Mouse (Mus musculus) heart, embryonic 13.5 days (tissue): Measurements from ENCODE around the gene Rela. TPM values are rescaled to one million over a fixed set of nuclear protein-coding genes. Genes with fewer than 3 reads are reported as not detected.
"Not testable (repeated sequence)": the region's sequence is repeated elsewhere in the genome, so short reads cannot be mapped to it uniquely, and the experiment has no call there.

Experiments used
- ATAC-seq: fragments of 200-750 bp; cut with Nextera tagmentation; 2 replicates; pipeline ENCODE4 v1.8.0; 2017; ENCODE audit warnings: moderate TSS enrichment; ENCODE audit not compliant: insufficient number of reproducible peaks, low FRiP score, low TSS enrichment; ENCODE audit errors: extremely low read depth
- H3K27ac ChIP-seq: fragments of 300-500 bp; sonication (generic); replicated peaks from 2 replicates; pipeline ENCODE4 v1.5.1; 2015; ENCODE audit warnings: moderate library complexity, mild to moderate bottlenecking, inconsistent platforms
- H3K27me3 ChIP-seq: fragments of 300-500 bp; sonication (generic); replicated peaks from 2 replicates; pipeline ENCODE4 v1.6.1; 2015; ENCODE audit warnings: mild to moderate bottlenecking, inconsistent platforms
- H3K36me3 ChIP-seq: fragments of 300-500 bp; sonication (generic); 2 replicates; pipeline ENCODE4 v1.6.1; 2015; ENCODE audit warnings: mild to moderate bottlenecking, inconsistent platforms
- H3K4me1 ChIP-seq: fragments of 300-500 bp; sonication (generic); 2 replicates; pipeline ENCODE4 v1.6.1; 2015; ENCODE audit warnings: inconsistent platforms
- H3K4me2 ChIP-seq: fragments of 300-500 bp; sonication (generic); 2 replicates; pipeline ENCODE4 v1.6.1; 2015; ENCODE audit warnings: inconsistent platforms, mild to moderate bottlenecking, moderate library complexity
- H3K4me3 ChIP-seq: fragments of 300-500 bp; sonication (generic); 2 replicates; pipeline ENCODE4 v1.5.1; 2015; ENCODE audit warnings: moderate library complexity, mild to moderate bottlenecking, inconsistent platforms
- H3K9ac ChIP-seq: fragments of 300-500 bp; sonication (generic); 2 replicates; pipeline ENCODE4 v1.6.1; 2015; ENCODE audit warnings: inconsistent platforms, mild to moderate bottlenecking, moderate library complexity
- H3K9me3 ChIP-seq: fragments of 300-500 bp; sonication (generic); 2 replicates; pipeline ENCODE4 v1.6.1; 2016; ENCODE audit warnings: inconsistent platforms
- WGBS: fragments of 180-500 bp; shearing (Covaris S2); methylation state at CpG from one replicate; pipeline ENCODE4 v1.1.7; 2015; ENCODE audit warnings: mixed read lengths; 5-methylcytosine and 5-hydroxymethylcytosine counted together
- polyA plus RNA-seq: library from polyadenylated mRNA; unstranded; fragments of >200 nt; fragmentation: Nextera tagmentation; extraction: Ambion mirVana; gene quantifications from 2 replicates; pipeline ENCODE4 v1.2.1, GENCODE M21; 2015

Gene Rela
- polyA plus RNA-seq, 1 experiment from 2014 or later = 35.9 TPM

GRCm38 (mm10) chr19:5666386-5666785 is 29.1 kb downstream of the Rela start:
- H3K9me3 ChIP-seq = no peaks in the 10 kb centered on the region
- peaks cover 31% of the 10 kb centered on the region for H3K4me1 ChIP-seq
- H3K4me2 ChIP-seq = no peak overlapping the region
- no peak overlapping the region for H3K4me3 ChIP-seq
- no peak overlapping the region for H3K27ac ChIP-seq
- H3K36me3 ChIP-seq = peaks cover 75% of the 10 kb centered on the region
- H3K9ac ChIP-seq = no peak overlapping the region
- WGBS = 85% methylated on average over 18 of the region's 18 CpGs
- H3K27me3 ChIP-seq = no peaks in the 10 kb centered on the region
- no peak for ATAC-seq

GRCm38 (mm10) chr19:5668372-5668771 is 31.1 kb downstream of the Rela start:
- Histone ChIP-seq H3K4me1 (peaks cover 12% of the 10 kb centered on the region), H3K4me2 (no peak overlapping the region), H3K36me3 (peaks cover 91% of the 10 kb centered on the region), H3K27me3 (no peaks in the 10 kb centered on the region), H3K4me3 (no peak overlapping the region), H3K27ac (no peak overlapping the region), H3K9me3 (no peaks in the 10 kb centered on the region), H3K9ac (no peak overlapping the region)
- ATAC-seq = no peak
- 88% methylated on average over 4 of the region's 4 CpGs for WGBS

DNA sequence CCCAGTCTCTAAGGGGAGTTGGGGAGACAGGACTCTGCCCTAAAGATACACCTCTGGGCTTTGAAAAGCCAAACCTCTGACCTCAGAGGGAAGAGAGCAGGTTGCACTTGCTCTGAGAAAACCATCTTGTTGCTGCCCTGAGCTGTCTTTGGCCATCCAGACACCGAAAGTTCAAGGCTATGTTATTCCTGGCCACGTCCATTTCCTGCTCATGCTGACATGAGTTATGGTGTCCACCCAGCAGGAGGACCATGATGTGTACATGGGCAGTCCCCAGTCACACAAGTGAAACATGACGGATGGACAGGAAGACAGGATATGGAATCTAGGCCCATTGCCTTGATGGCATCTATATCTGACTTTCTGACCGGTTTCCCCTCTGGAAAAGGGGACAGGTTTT is 43.1 kb downstream of the Rela start:
- ATAC-seq = no peak

GRCm38 (mm10) chr19:5684236-5684635 is 47.0 kb downstream of the Rela start:
- Histone ChIP-seq H3K4me1 (peaks cover 12% of the 10 kb centered on the region), H3K9ac (no peak overlapping the region), H3K27ac (no peak overlapping the region), H3K4me3 (no peak overlapping the region), H3K27me3 (no peaks in the 10 kb centered on the region), H3K9me3 (no peaks in the 10 kb centered on the region), H3K4me2 (no peak overlapping the region), H3K36me3 (peaks cover 77% of the 10 kb centered on the region)
- 89% methylated on average over 12 of the region's 12 CpGs for WGBS
- no peak for ATAC-seq

More for the DNA sequence above, 43.1 kb downstream of the Rela start:
- no peak overlapping the region for H3K27ac ChIP-seq
- H3K36me3 ChIP-seq = peaks cover 96% of the 10 kb centered on the region
- H3K4me3 ChIP-seq = no peak overlapping the region
- 75% methylated on average over 4 of the region's 4 CpGs for whole genome bisulfite sequencing
- H3K9me3 ChIP-seq = no peaks in the 10 kb centered on the region
- H3K9ac ChIP-seq = no peak overlapping the region
- H3K4me1 ChIP-seq = no peaks in the 10 kb centered on the region
- no peak overlapping the region for H3K4me2 ChIP-seq
- H3K27me3 ChIP-seq = no peaks in the 10 kb centered on the region

DNA sequence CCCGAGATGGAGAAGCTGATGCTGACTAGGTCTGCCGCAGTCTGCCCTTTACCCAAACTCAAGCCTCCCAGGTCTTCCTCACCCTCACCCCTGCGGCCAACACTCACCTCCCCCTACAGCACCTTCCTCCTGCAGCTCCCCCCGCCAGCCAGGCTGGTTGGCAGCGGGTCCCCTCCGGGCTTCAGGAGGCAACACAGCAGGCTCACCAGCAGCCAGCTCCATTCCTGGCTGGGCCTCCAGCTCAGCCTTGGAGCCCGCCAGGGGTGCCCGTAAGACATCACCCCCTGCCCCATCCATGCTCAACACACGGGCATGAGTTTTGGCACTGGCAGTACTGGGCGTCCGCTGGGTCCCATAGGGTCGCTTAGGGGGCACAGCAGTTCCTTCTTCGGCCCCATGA is 47.7 kb downstream of the Rela start:
- WGBS = 89% methylated on average over 13 of the region's 13 CpGs
- Histone ChIP-seq H3K9me3 (no peaks in the 10 kb centered on the region), H3K9ac (no peak overlapping the region), H3K36me3 (peaks cover 70% of the 10 kb centered on the region), H3K4me3 (no peak overlapping the region), H3K27ac (no peak overlapping the region), H3K4me2 (no peak overlapping the region), H3K27me3 (no peaks in the 10 kb centered on the region), H3K4me1 (peaks cover 12% of the 10 kb centered on the region)
- no peak for ATAC-seq

GRCm38 (mm10) chr19:5685431-5685830 is 48.1 kb downstream of the Rela start:
- 90% methylated on average over 19 of the region's 19 CpGs for WGBS
- ATAC-seq = no peak
- H3K36me3 ChIP-seq = peaks cover 65% of the 10 kb centered on the region

DNA sequence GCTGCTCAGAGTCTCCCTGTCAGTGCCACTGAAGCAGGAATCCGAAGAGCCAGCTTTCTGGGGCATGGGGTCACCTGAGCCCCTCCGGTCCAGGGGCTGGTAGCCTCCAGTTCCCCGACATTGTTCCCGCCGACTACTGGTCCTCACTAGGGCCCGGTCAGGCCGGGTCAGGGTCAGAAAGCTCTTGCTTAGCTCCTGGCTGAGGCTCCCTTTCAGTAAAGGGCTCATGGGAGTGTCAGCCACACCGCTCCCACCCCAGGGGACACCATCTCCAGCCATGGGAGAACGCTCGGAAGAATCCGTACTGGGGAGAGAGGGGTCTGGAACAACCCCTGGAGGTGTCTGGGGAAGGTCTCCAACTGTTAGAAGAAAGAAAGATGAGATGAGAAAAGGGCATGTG is 48.6 kb downstream of the Rela start:
- Histone ChIP-seq H3K4me1 (peaks cover 21% of the 10 kb centered on the region), H3K4me3 (no peak overlapping the region), H3K9ac (no peak overlapping the region), H3K27ac (no peak overlapping the region), H3K9me3 (no peaks in the 10 kb centered on the region), H3K36me3 (peaks cover 65% of the 10 kb centered on the region), H3K4me2 (no peak overlapping the region), H3K27me3 (no peaks in the 10 kb centered on the region)
- 90% methylated on average over 11 of the region's 11 CpGs for WGBS
- ATAC-seq = no peak

More at GRCm38 (mm10) chr19:5685431-5685830, 48.1 kb downstream of the Rela start:
- peaks cover 17% of the 10 kb centered on the region for H3K4me1 ChIP-seq
- no peaks in the 10 kb centered on the region for H3K27me3 ChIP-seq
- H3K9me3 ChIP-seq = no peaks in the 10 kb centered on the region
- no peak overlapping the region for H3K9ac ChIP-seq
- H3K27ac ChIP-seq = no peak overlapping the region
- no peak overlapping the region for H3K4me3 ChIP-seq
- no peak overlapping the region for H3K4me2 ChIP-seq

DNA sequence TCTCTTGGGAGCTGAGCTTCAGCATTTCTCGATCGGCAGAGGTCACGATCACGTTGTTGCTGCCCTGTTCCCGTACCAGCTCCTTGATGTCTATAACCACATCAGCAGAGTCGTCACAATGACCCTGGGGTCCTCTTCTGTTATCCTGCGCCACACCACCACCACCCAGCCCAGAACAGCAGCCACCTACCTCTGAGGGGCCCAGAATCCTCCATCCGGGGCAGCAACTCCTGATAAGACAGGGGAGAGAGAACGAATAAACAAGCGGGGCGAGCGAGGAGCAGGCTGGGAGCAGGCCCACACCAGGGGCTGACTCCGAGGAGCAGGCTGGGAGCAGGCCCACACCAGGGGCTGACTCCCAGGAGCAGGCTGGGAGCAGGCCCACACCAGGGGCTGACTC is 49.2 kb downstream of the Rela start:
- 69% methylated on average over 13 of the region's 13 CpGs for WGBS
- Histone ChIP-seq H3K9ac (no peak overlapping the region), H3K27ac (no peak overlapping the region), H3K4me1 (peaks cover 27% of the 10 kb centered on the region), H3K36me3 (peaks cover 65% of the 10 kb centered on the region), H3K27me3 (no peaks in the 10 kb centered on the region), H3K4me3 (no peak overlapping the region), H3K9me3 (no peaks in the 10 kb centered on the region), H3K4me2 (no peak overlapping the region)
- ATAC-seq = no peak

- ATAC-seq, H3K27ac ChIP-seq, H3K27me3 ChIP-seq, H3K9me3 ChIP-seq: not testable (repeated sequence)
- Histone ChIP-seq H3K9ac (peak overlapping the region; percentile 97), H3K4me2 (peak overlapping the region; percentile 99), H3K4me3 (peak overlapping the region; percentile 81), H3K36me3 (peaks cover 63% of the 10 kb centered on the region), H3K4me1 (peaks cover 32% of the 10 kb centered on the region)
- WGBS = 87% methylated on average over 12 of the region's 12 CpGs
These were observed 49.7 kb downstream of the Rela start for GRCm38 (mm10) chr19:5686954-5687353.

- H3K9ac ChIP-seq = peak overlapping the region; percentile 97
- peak overlapping the region; percentile 96 for H3K27ac ChIP-seq
- H3K4me2 ChIP-seq = peak overlapping the region; percentile 99
- ATAC-seq = no peak
- WGBS = 18% methylated on average over 9 of the region's 9 CpGs
- H3K4me3 ChIP-seq = peak overlapping the region; percentile 81
- no peaks in the 10 kb centered on the region for H3K27me3 ChIP-seq
- no peaks in the 10 kb centered on the region for H3K9me3 ChIP-seq
- H3K36me3 ChIP-seq = peaks cover 58% of the 10 kb centered on the region
- H3K4me1 ChIP-seq = peaks cover 40% of the 10 kb centered on the region
These were observed 50.5 kb downstream of the Rela start for GRCm38 (mm10) chr19:5687738-5688137.

- H3K9ac ChIP-seq = peak within 1 kb of the TSS; percentile 97
- no peaks in the 10 kb centered on the region for H3K27me3 ChIP-seq
- peak within 1 kb of the TSS; percentile 96 for H3K27ac ChIP-seq
- peak; percentile 71 for ATAC-seq
- no peaks in the 10 kb centered on the region for H3K9me3 ChIP-seq
- H3K4me2 ChIP-seq = peak within 1 kb of the TSS; percentile 99
- WGBS = under 1% methylated on average over 69 of the region's 69 CpGs
- H3K4me1 ChIP-seq = peaks cover 46% of the 10 kb centered on the region
- H3K4me3 ChIP-seq = peak within 1 kb of the TSS; percentile 81
- peaks cover 58% of the 10 kb centered on the region for H3K36me3 ChIP-seq
These were observed 51.2 kb downstream of the Rela start, which contains the start of the genes Map3k11 and Pcnx3 for GRCm38 (mm10) chr19:5688200-5689087. Gene Map3k11 (plus strand): TSS chr19:5688742. Gene Pcnx3 (minus strand): TSS chr19:5688908.

GRCm38 (mm10) chr19:5689088-5689428 is 51.8 kb downstream of the Rela start:
- H3K36me3 ChIP-seq = peaks cover 58% of the 10 kb centered on the region
- under 1% methylated on average over 7 of the region's 7 CpGs for WGBS

More at GRCm38 (mm10) chr19:5689088-5689428, 51.8 kb downstream of the Rela start:
- peak overlapping the region; percentile 96 for H3K27ac ChIP-seq
- no peaks in the 10 kb centered on the region for H3K27me3 ChIP-seq
- peak overlapping the region; percentile 96 for H3K9ac ChIP-seq
- ATAC-seq = no peak
- H3K4me3 ChIP-seq = peak overlapping the region; percentile 81
- H3K9me3 ChIP-seq = no peaks in the 10 kb centered on the region
- H3K4me2 ChIP-seq = peak overlapping the region; percentile 99
- H3K4me1 ChIP-seq = peaks cover 52% of the 10 kb centered on the region
